8 mouse cellular contexts compared by ENCODE assay signal in the genomic region with DNA sequence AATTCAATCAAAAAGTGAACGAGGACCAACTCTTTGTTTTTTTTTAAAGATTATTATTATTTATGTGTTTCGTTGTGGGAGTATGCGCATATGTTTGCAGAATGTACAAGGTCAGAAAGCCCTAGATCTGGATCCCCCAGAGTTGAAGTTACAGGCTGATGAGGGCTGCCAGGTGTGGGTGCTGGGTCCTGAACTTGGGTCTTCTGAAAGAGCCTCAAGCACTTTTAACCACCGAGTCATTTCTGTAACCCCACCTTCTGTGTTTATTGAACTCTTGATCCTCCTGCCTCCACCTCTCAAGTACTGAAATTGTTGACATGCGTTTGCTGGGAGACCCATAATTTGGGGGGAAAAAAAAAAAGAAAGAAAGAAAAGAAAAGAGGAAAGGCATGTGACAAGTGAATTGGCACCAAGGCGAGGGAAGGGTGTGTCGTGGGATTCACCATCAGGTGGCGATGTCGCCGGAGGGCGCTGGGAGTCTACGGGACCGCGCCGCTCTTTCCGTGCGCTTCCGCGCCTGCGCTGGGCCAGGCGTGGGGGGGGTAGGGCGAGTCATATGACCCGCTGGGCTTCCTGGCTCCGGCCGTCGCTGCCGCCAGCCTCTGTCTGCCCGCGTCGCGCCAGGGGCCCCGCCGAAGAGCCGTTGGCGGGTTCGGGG. TPM values are rescaled to one million over a fixed set of nuclear protein-coding genes. Genes with fewer than 3 reads are reported as not detected.
DNase-seq lines count a peak whose midpoint lies in the region; ATAC-seq and TF ChIP-seq lines count a peak whose summit lies in the region.

A gene (plus strand): TSS at position 574 of the 658 bp plus-strand sequence.

- peak; percentile 55; the same call in 1 of the 2 replicates for TF ChIP-seq EP300 in liver, postnatal 0 days (IDR thresholded peaks at IDR 0.05; ENCODE audit: low read depth)

- 0 out of 2 replicates have a peak, but pooled peaks have one; percentile 12 for TF ChIP-seq CTCF in E14TG2a.4 (conservative IDR thresholded peaks at IDR 0.05; ENCODE audit: low read length)
- peak; percentile 97 for TF ChIP-seq CTCF in liver, postnatal 0 days (IDR thresholded peaks at IDR 0.05; ENCODE audit: low read depth)

- peak; percentile 93 for DNase-seq in c-Kit-positive CD71-positive TER-119-positive erythroid progenitor cells, embryonic 14.5 days (ENCODE audit: low spot score)
- DNase-seq in heart, postnatal 10 days, result peak; percentile 97 to 99
- peak; percentile 91 for DNase-seq in large intestine, adult 2 months (ENCODE audit: low read depth, low spot score)
- DNase-seq in liver, postnatal 0 days, result peak; percentile 97
- DNase-seq in testis, postnatal 10 days (ENCODE audit: low spot score), result peak; percentile 99

- peaks cover 34% of the 10 kb centered on the region for H3K4me1 ChIP-seq in E14TG2a.4 (replicated peaks; ENCODE audit: low read depth, low read length)
- H3K4me1 ChIP-seq in forebrain, embryonic 13.5 days, result peaks cover 23% of the 10 kb centered on the region
- H3K4me1 ChIP-seq in liver, postnatal 0 days (ENCODE audit: insufficient read depth), result peaks cover 16% of the 10 kb centered on the region
- H3K4me1 ChIP-seq in neural tube, embryonic 14.5 days (ENCODE audit: control insufficient read depth, insufficient read depth, low read length), result peaks cover 17% of the 10 kb centered on the region

- peak within 1 kb of the TSS; percentile 78 for H3K27ac ChIP-seq in forebrain, embryonic 13.5 days
- H3K27ac ChIP-seq in liver, postnatal 0 days (ENCODE audit: low read depth), result peak within 1 kb of the TSS; percentile 88
- peak within 1 kb of the TSS; percentile 89 for H3K27ac ChIP-seq in neural tube, embryonic 14.5 days (ENCODE audit: low read depth, low read length)

- intact Hi-C loops in heart, postnatal 10 days (cut with DNase I), result no loop called here

- 11% methylated on average over 32 of the region's 36 CpGs for WGBS in forebrain, embryonic 13.5 days
- 10% methylated on average over 36 of the region's 36 CpGs for WGBS in large intestine, adult 2 months
- 12% methylated on average over 36 of the region's 36 CpGs for WGBS in liver, postnatal 0 days (ENCODE audit: insufficient replicate concordance)
- WGBS in neural tube, embryonic 14.5 days, result 12% methylated on average over 31 of the region's 36 CpGs

- H3K9me3 ChIP-seq in E14TG2a.4 (ENCODE audit: low read length), result no peaks in the 10 kb centered on the region
- no peaks in the 10 kb centered on the region for H3K9me3 ChIP-seq in forebrain, embryonic 13.5 days (replicated peaks)
- H3K9me3 ChIP-seq in liver, postnatal 0 days (ENCODE audit: low read length), result no peaks in the 10 kb centered on the region
- H3K9me3 ChIP-seq in neural tube, embryonic 14.5 days (ENCODE audit: control insufficient read depth, low read length), result no peaks in the 10 kb centered on the region

- peak within 1 kb of the TSS; percentile 84 for H3K4me2 ChIP-seq in forebrain, embryonic 13.5 days
- peak within 1 kb of the TSS; percentile 85 for H3K4me2 ChIP-seq in liver, postnatal 0 days (ENCODE audit: low read depth, low read length)
- peak within 1 kb of the TSS; percentile 70 for H3K4me2 ChIP-seq in neural tube, embryonic 14.5 days (ENCODE audit: low read depth, low read length)

- H3K36me3 ChIP-seq in E14TG2a.4 (ENCODE audit: insufficient read depth, low read length), result no peaks in the 10 kb centered on the region
- H3K36me3 ChIP-seq in forebrain, embryonic 13.5 days (ENCODE audit: poor library complexity, severe bottlenecking), result no peaks in the 10 kb centered on the region
- H3K36me3 ChIP-seq in liver, postnatal 0 days (replicated peaks; ENCODE audit: insufficient read depth, low read length), result no peaks in the 10 kb centered on the region
- H3K36me3 ChIP-seq in neural tube, embryonic 14.5 days (ENCODE audit: control insufficient read depth, insufficient read depth, low read length), result no peaks in the 10 kb centered on the region

- H3K9ac ChIP-seq in forebrain, embryonic 13.5 days, result peak within 1 kb of the TSS; percentile 93
- H3K9ac ChIP-seq in liver, postnatal 0 days (replicated peaks), result peak within 1 kb of the TSS; percentile 91
- H3K9ac ChIP-seq in neural tube, embryonic 14.5 days (replicated peaks; ENCODE audit: low read depth, low read length), result peak within 1 kb of the TSS; percentile 98

- peak; percentile 98 for ATAC-seq in forebrain, embryonic 13.5 days
- ATAC-seq in liver, postnatal 0 days, result peak; percentile 92
- peak; percentile 95 for ATAC-seq in neural tube, embryonic 14.5 days (ENCODE audit: low read depth)

- peaks cover 3% of the 10 kb centered on the region; the same call in 1 of the 2 replicates for H3K27me3 ChIP-seq in E14TG2a.4 (ENCODE audit: insufficient read depth, low read length)
- H3K27me3 ChIP-seq in forebrain, embryonic 13.5 days, result no peaks in the 10 kb centered on the region
- no peaks in the 10 kb centered on the region for H3K27me3 ChIP-seq in liver, postnatal 0 days (ENCODE audit: insufficient read depth, low read length)
- H3K27me3 ChIP-seq in neural tube, embryonic 14.5 days (ENCODE audit: control insufficient read depth, insufficient read depth, low read length), result no peaks in the 10 kb centered on the region

- H3K4me3 ChIP-seq in E14TG2a.4 (replicated peaks; ENCODE audit: low read length), result peak within 1 kb of the TSS; percentile 99
- H3K4me3 ChIP-seq in forebrain, embryonic 13.5 days, result peak within 1 kb of the TSS; percentile 88
- H3K4me3 ChIP-seq in liver, postnatal 0 days (ENCODE audit: low read depth, low read length), result peak within 1 kb of the TSS; percentile 96
- peak within 1 kb of the TSS; percentile 100 for H3K4me3 ChIP-seq in neural tube, embryonic 14.5 days (ENCODE audit: low read depth, low read length)

RNA-seq across cellular contexts. Expression of the gene that starts here (rescaled TPM):
- polyA plus RNA-seq in forebrain, embryonic 13.5 days (2015; fragmentation: Nextera tagmentation; extraction: Ambion mirVana), result 75.7 and 82.8 TPM in 2 replicates
- total RNA-seq in heart, postnatal 10 days (2021), result 10 to 100 TPM; 83.3 to 90.7 TPM
- 13.5 and 13.9 TPM in 2 replicates for polyA plus RNA-seq in large intestine, adult 2 months (2012; rRNA removed)
- 33.2 and 34.5 TPM in 2 replicates for polyA plus RNA-seq in liver, postnatal 0 days (2015; fragmentation: Nextera tagmentation; extraction: Ambion mirVana)
- polyA plus RNA-seq in neural tube, embryonic 14.5 days (2014; fragmentation: Nextera tagmentation; extraction: Ambion mirVana), result 126 and 134 TPM in 2 replicates

Comparison
In these comparisons a context has a peak if more than half of its experiments do, and no peak if none do; other contexts are left out.
1. Peak in every context shown above with its lines: DNase-seq, ATAC-seq, H3K4me3 ChIP-seq and H3K27ac ChIP-seq.